Mouse (Mus musculus) cerebellum, adult 9-10 months (tissue): ENCODE measurements at regions not wholly inside any gene's neighbourhood (a gene's known extent, or its start where the extent isn't known, plus 50 kb on each side); places are given as distances from the start of the nearest gene placed in this dataset.
A peak's percentile ranks its signal among the peaks of the same experiment; 100 is the strongest.

Experiments
- DNase-seq: peaks from one replicate; pipeline ENCODE4 v3.0.0; 2022

DNA sequence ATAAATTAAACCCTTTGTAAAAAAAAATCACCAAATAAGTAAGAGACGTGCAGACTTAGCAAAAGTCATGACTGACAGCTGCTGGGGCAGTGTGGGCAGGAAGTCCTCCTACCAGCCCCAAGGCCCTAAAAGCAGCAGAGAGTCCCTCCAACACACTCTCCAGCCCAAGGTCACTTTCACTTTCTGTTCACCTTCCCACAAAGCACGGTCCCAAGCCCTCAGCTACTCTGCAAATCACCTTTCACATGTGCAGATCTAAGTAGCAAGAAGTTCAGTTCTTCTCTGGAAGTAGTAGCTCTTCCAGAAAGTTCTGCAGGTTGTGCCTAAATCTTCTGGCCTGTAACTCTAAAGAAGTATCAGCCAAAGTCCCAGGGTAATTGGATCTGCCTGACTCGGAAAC is 120.8 kb upstream of the Gm26657 start:
- DNase-seq, result no peak

GRCm38 (mm10) chr4:56618433-56618832 is 121.4 kb upstream of the Gm26657 start:
- no peak for DNase-seq

DNA sequence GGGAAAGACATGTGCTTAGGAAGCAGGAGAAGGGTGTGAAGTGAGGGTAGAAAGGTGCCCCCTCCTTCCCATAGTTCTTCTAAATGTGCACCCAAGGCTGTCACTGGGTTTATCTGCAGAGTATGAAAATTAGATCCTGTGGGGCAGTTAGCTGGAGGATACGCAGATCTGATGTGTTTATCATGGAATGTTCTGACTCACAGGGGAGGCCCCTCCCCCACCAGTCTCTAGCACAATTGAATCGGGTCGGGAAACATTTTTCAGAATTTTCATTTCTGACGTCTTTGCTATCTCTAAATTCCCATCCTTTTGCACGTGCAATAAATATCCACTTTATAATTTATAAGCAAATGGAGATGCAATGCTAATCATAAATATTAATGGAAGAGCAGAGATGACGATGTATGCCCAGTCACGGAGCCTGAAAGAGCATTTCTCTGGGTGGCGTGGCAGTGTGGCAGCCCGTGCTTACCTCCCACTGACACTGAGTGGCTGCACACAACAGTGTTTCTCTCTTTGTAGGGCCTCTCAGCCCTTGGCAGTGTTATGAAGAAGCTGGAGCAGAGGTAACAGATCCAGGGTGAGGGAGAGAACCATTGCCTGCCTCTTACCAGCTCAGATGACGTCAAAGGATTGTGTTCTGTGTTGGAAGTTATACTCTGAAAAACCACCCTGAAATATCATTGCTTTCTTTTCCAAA is 122.1 kb upstream of the Gm26657 start:
- no peak for DNase-seq

DNA sequence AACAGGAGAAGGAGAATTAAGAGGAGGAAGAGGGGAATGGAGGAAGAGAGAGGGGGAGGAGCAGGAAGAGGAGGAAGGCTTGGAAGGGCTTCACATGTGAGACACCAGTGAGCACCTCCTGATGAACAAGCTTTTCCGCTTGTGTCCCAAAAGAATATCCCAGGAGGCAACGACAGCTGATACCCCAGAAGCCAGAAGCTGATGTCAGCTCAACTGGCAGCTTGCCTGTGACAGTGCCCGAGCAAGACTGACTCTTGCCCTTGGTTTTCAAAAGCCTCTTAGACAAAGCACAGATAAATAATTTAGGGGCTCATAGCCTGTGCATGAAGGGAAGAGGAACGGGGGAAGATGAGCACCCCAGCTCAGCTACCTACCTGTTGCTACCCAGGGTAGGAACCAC is 127.5 kb upstream of the Gm26657 start:
- DNase-seq, result peak; percentile 7

DNA sequence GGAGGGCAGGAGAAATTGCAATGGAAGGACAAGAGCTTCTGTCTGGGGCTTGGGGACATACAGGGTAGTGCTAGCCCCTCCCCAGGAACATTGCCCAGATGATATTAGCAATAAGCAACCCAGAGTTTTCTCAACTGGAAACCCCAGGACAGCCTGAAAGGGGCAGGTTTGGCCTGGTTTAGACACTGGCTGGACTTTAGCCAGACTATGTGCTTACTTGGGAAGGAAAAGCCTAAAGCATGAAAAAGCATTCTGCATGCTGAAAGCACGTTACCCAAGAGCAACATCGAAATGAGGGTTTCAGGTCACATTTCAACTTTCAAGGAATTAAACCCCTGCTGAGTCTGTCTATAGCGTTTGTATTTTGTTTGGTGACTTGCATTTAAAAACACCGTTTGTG is 128.1 kb upstream of the Gm26657 start:
- no peak for DNase-seq

DNA sequence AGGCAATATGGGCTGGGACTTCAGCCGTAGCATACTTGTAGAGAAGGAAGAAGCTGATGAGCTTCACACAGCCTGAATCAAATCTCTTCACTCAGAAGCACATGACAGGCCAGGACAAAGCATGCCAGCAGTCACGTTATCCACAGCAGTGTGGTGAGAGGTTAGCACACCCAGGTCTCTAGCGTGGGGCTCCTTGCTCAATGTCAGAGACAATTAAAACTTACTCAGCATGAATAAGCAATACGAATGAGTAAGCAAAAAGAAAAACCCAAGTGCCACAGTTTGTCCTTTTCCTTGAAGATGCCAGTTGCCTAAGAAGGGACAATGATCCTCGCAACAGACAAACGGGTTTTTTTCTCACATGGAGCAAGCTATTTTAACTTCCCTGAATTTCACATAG is 129.6 kb upstream of the Gm26657 start:
- no peak for DNase-seq

GRCm38 (mm10) chr4:56608701-56609100 is 131.2 kb upstream of the Gm26657 start:
- no peak for DNase-seq

- DNase-seq, result no peak
Measured at GRCm38 (mm10) chr4:56598398-56598797, 141.5 kb upstream of the Gm26657 start.

DNA sequence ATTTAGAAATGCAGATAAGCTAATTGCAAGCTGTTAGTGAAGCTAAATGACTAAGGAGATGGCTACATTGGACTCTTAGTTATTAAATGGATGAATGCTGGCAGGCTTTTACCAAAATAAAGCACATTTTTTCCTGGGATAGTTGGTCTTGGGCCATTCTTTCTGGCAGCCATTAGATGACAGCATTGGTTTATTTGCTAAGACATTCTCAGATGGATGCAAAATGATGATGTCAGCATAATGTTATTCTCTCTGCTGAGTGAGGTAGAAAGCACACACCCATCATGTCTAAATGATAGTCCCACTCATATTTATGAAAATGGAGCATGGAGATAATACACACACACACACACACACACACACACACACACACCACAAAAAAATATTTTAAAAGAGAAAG is 141.9 kb upstream of the Gm26657 start:
- DNase-seq, result no peak

DNA sequence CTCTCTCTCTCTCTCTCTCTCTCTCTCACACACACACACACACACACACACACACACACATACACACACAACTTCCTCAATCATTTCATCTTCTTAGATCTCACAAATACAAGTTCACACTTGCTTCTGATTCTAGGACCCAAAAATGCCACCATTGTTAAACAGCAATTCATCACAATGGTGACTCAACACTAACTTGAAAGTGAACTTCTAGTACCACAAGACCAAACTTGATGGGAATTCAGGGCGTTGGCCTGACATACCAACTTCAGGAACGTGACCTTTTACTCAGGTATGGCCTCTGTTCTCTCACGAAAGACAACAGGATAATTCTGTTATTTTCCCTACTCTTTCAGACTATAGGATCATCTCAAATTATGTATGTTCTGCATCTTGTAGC is 157.5 kb upstream of the Gm26657 start:
- no peak for DNase-seq

GRCm38 (mm10) chr4:56576837-56577548 is 162.9 kb upstream of the Gm26657 start:
- DNase-seq, result no peak

DNA sequence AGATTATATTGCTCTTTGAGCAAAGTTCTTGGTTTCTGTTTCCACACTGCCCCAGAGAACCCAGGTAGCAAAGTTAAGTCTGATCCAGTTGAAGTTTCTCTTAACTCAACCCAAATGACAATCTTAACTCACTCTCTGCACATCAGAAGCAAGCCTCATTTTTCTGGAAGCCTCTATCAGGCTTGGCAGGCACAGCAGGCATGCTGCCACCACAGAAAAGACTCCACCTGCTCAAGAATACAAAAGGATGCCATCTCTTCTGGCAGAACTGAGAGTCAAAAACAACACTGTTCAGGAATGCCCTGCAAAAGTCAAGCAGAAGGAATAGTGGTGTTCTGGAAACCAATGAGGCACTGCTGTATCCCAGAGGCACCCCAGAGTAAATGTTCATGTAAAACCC is 187.7 kb upstream of the Gm26657 start:
- DNase-seq, result no peak

- DNase-seq, result no peak
Measured at GRCm38 (mm10) chr4:56533344-56533985, 206.4 kb upstream of the Gm26657 start.

DNA sequence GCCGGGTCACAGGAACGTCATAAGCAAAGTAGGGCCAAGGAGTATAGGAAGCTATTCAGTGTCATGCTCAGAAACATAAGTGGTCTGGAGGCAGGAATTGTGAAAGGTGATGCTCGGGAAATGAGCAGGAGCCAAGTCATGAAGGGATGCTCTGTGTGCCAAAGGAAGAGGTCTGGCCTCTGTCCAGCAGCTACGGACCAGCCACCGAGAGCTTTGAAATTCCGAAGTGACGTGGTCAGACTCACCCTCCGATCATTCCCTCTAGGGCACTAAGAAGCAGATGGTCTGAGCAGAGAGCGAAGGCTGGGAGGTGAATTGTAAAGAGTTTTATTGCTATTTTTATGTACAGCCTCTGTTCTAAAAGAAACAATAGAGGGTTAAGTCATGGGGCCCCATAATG is 206.9 kb upstream of the Gm26657 start:
- DNase-seq, result no peak

- no peak for DNase-seq
Measured at GRCm38 (mm10) chr4:56528571-56528970, 211.3 kb upstream of the Gm26657 start.

DNA sequence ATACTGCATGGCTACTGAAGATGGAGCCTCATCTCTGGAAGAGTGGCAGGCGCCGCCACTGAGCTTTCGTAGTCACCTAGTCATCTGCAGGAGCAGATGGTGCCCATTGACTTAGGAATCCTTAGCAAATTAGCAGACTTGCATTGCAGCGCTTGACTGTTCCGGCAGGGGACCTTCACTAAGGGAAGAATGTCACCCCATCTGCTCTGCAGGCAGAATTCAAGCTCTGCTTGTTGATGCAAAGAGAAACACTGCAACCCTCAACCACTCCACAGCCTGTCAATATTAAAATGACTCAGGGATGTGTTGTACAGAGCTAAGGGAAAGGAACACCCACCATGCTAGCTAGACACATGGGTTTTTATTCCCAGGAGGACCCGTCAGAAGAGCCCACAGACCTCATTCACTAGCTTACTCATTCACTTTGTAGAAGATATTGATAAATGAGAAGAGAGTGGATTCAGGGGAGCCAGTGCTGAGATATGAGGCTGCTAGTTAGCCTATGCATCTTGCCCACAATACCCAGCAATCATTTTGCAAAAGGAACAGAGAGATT is 215.4 kb upstream of the Gm26657 start:
- DNase-seq, result no peak

DNA sequence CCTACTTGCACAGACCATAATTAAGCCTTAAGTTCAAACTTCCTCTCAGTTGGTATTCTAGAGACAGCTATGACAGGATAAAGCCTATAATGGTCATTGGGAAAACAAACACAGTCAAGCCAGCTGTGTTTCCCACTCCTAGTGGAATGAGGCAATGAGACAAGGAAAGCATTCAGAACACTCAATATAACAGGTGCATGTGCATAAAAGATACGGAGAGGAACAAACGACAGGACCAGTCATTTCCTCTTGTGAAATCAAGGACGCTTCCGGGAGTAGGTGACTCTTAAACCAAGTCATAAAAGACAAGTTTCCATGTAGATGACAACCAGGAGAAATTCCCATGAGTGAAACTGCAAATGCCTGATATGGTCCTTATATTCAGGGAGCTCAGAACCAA is 232.1 kb upstream of the Gm26657 start:
- DNase-seq, result no peak

- peak; percentile 35 for DNase-seq
Measured at GRCm38 (mm10) chr4:56506786-56507185, 233.1 kb upstream of the Gm26657 start.

GRCm38 (mm10) chr4:56506067-56506466 is 233.8 kb upstream of the Gm26657 start:
- DNase-seq, result no peak

- DNase-seq, result peak; percentile 58
Measured at GRCm38 (mm10) chr4:56492537-56493221, 247.2 kb upstream of the Gm26657 start.

GRCm38 (mm10) chr4:56489361-56489760 is 250.5 kb upstream of the Gm26657 start:
- no peak for DNase-seq

- DNase-seq, result no peak
Measured at GRCm38 (mm10) chr4:56483708-56484107, 256.2 kb upstream of the Gm26657 start.

GRCm38 (mm10) chr4:56456788-56457187 is 283.1 kb upstream of the Gm26657 start:
- DNase-seq, result no peak
